Mouse (Mus musculus): ENCODE measurements at regions not wholly inside any gene's neighbourhood (a gene's known extent, or its start where the extent isn't known, plus 50 kb on each side); places are given as distances from the start of the nearest gene placed in this dataset.
A peak's percentile ranks its signal among the peaks of the same experiment; 100 is the strongest.

DNA sequence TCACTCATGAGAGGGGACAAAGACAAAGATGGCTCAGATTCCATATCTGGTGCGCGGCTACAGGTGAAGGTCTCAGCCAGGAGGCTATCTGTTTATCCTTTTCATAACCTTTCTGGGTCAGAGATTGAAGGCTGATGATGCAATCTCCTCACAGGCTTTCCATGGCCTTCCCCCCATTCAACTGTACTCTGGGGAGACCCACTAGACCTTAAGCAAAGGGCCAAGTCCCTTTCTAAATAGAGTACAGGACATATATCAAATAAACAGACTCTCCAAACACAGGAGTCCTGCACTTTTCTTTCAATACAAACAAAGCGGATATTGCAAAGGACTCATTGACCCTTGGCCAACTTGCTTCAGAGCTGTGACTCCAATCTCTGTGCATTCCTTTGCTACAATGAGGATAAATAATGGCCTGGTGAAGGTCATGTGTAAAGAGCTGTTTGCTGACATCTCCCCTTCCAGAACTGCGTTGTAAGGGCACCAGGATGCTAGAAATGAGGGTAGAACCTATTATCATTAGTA lies 267.3 kb downstream of the Rnd3 start:
- TF ChIP-seq POLR2A (IDR thresholded peaks at IDR 0.05; ENCODE audit: borderline replicate concordance, extremely low read depth, insufficient read depth, insufficient read length, poor library complexity, severe bottlenecking) (no peak), CTCF (IDR thresholded peaks at IDR 0.05; ENCODE audit: borderline replicate concordance, extremely low read depth, insufficient read depth, insufficient read length) (no peak)
- no peak for DNase-seq (ENCODE audit: low read depth)

DNA sequence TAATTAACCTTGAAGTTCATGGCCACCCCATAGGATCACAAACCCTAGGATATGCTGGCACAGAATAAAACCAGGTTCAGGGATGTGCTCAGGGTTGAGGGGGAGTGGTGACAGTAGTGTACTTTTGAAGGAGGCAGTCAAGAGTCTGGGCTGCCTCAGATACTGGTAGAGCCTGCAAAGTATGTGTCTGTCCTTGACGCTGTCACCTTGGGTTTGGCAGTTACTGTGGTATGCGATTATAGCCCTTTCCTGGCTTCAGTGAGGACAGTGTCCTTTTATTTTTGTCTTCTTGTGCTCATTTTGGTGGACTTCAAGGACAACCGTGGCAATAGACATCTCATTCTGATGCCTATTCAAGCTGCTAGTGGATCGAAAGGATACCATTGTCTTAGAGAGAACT lies 268.1 kb downstream of the Rnd3 start:
- DNase-seq (ENCODE audit: low read depth), result no peak
- TF ChIP-seq CTCF (IDR thresholded peaks at IDR 0.05; ENCODE audit: borderline replicate concordance, extremely low read depth, insufficient read depth, insufficient read length) (no peak), POLR2A (IDR thresholded peaks at IDR 0.05; ENCODE audit: borderline replicate concordance, extremely low read depth, insufficient read depth, insufficient read length, poor library complexity, severe bottlenecking) (no peak)

DNA sequence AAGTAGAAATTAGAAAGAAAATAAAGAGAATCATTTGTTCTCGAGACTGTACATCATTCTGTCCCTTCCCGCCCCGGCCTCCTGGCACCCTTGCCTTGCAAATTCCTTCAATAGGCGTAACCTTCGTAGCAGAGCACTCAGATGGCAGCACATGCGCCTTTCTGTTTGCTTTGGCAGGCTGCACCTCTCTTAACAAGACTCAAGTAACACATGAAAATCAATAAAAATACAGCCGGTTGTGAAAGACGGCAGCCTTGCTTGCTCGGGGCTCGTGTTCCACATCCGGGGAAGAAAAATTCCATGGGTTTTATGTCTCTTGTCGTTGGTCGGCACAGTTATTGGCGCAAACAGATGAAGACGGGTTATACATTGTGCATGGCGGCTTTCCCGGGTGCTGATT lies 271.2 kb downstream of the Rnd3 start:
- DNase-seq (ENCODE audit: low read depth), result peak; percentile 50

DNA sequence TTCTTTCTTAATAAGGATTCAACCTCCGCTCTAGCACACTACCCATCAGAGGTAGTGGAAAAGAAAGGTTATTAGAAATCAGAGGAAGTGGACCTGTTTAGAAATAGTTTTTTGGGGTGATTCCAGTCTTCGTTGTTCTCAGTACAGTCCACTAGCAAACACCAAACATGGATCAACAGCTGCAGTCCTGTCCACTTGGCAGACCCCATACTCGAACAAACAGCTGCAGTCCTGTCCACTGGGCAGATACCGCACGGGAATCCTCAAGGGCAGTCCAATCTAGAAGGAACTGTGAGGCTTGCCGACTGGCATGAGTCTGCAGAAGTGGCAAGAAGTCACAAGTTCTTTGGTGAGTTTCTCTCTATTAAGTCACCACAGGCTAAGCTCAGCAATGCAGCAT lies 273.8 kb downstream of the Rnd3 start:
- TF ChIP-seq CTCF (IDR thresholded peaks at IDR 0.05; ENCODE audit: borderline replicate concordance, extremely low read depth, insufficient read depth, insufficient read length), result no peak
- TF ChIP-seq POLR2A (IDR thresholded peaks at IDR 0.05; ENCODE audit: borderline replicate concordance, extremely low read depth, insufficient read depth, insufficient read length, poor library complexity, severe bottlenecking), result no peak

More for the DNA sequence above, 271.2 kb downstream of the Rnd3 start:
- no peak for TF ChIP-seq CTCF (IDR thresholded peaks at IDR 0.05; ENCODE audit: borderline replicate concordance, extremely low read depth, insufficient read depth, insufficient read length)
- TF ChIP-seq POLR2A (IDR thresholded peaks at IDR 0.05; ENCODE audit: borderline replicate concordance, extremely low read depth, insufficient read depth, insufficient read length, poor library complexity, severe bottlenecking), result no peak

DNA sequence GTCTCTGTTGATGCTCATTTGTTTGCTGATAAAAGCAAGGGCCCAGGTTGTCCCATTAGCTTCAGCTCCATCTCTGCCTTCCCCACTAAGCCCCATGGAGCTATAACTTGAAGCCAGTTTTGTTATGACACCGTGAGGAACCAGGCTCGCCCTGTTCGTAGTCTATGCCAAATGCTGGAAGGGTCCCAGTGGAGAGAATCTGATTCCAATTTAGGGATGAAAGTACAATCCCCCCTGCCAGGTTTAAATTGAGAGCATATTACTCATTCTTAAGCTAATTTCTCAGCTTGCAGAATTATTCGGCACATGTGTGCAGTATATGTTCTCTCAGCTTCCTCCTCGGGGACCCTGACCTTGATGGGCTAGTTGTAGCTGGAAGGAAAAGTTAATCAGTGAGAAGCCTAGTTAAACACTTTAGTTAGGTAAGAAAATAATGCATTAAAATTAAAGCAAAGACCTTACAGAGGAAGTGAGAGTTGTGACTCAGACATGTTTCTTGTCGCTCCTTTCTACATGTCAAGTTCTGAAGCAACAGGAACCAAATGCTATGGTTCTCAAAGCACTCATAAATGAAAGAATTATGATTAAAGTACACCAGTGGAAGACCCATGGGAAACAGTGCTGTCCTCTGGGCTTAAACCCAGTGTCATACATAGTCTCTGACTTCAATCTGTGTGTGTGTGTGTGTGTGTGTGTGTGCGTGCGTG lies 295.2 kb downstream of the Rnd3 start:
- DNase-seq (ENCODE audit: low read depth), result peak; percentile 51
- no peak for TF ChIP-seq POLR2A (IDR thresholded peaks at IDR 0.05; ENCODE audit: borderline replicate concordance, extremely low read depth, insufficient read depth, insufficient read length, poor library complexity, severe bottlenecking)
- no peak for TF ChIP-seq CTCF (IDR thresholded peaks at IDR 0.05; ENCODE audit: borderline replicate concordance, extremely low read depth, insufficient read depth, insufficient read length)

More for the DNA sequence above, 273.8 kb downstream of the Rnd3 start:
- no peak for DNase-seq (ENCODE audit: low read depth)

DNA sequence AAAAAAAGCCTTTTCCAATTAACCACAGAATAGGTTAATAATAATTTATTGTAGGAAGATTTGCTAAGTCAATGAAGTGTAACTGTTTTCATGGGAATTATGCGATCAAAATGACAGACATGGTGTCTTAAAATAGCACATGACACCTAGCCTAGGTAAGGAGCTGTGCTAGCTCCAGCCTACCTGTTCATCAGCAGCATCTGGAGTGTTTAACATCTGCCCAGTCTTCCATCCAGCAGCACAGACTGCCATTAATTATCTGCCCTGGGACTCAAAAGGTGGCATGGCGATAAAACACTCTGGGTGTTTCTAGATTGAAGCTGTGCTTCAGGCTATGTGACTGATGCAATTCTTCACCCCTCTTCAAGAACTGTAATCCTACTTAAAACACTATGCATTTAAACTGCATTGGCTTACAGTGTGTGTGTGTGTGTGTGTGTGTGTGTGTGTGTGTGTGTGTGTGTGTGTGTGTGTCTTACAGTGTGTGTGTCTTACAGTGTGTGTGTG lies 296.4 kb downstream of the Rnd3 start:
- TF ChIP-seq CTCF (IDR thresholded peaks at IDR 0.05; ENCODE audit: borderline replicate concordance, extremely low read depth, insufficient read depth, insufficient read length) (no peak), POLR2A (IDR thresholded peaks at IDR 0.05; ENCODE audit: borderline replicate concordance, extremely low read depth, insufficient read depth, insufficient read length, poor library complexity, severe bottlenecking) (no peak)

DNA sequence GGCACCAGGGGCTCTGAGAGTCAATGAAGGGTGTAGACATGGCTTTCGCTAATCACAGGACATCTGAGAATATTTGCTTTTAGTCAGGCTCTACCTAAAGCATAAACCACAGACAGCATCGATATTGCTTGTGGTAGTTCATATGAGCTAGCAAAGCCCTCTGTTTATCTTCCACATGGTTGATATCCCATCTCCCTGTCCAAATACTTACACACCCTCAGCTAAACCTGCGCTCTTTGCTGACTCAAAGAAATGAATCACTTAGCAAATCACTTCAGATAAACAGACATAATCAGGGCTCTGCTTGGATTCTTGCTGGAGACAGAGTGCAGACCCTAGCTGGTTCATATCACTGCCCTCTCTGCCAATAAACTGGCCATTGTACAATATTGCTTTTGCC lies 298.8 kb downstream of the Rnd3 start:
- no peak for DNase-seq (ENCODE audit: low read depth)
- no peak for TF ChIP-seq CTCF (IDR thresholded peaks at IDR 0.05; ENCODE audit: borderline replicate concordance, extremely low read depth, insufficient read depth, insufficient read length)
- no peak for TF ChIP-seq POLR2A (IDR thresholded peaks at IDR 0.05; ENCODE audit: borderline replicate concordance, extremely low read depth, insufficient read depth, insufficient read length, poor library complexity, severe bottlenecking)

More for the DNA sequence above, 296.4 kb downstream of the Rnd3 start:
- peak; percentile 56 for DNase-seq (ENCODE audit: low read depth)

DNA sequence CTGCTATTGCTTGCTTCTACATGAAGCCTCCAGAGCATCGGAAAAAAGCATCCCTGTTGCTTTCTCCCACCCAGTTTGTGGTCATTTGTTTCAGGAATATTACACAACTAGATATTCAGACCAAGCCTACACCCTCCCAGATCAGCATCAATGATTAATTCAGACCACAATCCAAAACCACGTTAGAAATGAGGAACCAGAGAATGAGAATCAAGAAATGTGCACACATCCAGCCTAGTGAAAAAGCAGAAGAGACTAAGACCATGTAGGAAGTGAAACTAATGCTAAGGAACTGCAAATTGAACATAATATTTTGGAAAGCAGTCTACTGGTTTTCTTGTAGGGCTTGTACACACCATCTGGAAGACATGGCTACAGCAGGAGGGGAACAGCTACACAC lies 307.0 kb downstream of the Rnd3 start:
- DNase-seq (ENCODE audit: low read depth), result no peak
- TF ChIP-seq CTCF (IDR thresholded peaks at IDR 0.05; ENCODE audit: borderline replicate concordance, extremely low read depth, insufficient read depth, insufficient read length) (no peak), POLR2A (IDR thresholded peaks at IDR 0.05; ENCODE audit: borderline replicate concordance, extremely low read depth, insufficient read depth, insufficient read length, poor library complexity, severe bottlenecking) (no peak)

DNA sequence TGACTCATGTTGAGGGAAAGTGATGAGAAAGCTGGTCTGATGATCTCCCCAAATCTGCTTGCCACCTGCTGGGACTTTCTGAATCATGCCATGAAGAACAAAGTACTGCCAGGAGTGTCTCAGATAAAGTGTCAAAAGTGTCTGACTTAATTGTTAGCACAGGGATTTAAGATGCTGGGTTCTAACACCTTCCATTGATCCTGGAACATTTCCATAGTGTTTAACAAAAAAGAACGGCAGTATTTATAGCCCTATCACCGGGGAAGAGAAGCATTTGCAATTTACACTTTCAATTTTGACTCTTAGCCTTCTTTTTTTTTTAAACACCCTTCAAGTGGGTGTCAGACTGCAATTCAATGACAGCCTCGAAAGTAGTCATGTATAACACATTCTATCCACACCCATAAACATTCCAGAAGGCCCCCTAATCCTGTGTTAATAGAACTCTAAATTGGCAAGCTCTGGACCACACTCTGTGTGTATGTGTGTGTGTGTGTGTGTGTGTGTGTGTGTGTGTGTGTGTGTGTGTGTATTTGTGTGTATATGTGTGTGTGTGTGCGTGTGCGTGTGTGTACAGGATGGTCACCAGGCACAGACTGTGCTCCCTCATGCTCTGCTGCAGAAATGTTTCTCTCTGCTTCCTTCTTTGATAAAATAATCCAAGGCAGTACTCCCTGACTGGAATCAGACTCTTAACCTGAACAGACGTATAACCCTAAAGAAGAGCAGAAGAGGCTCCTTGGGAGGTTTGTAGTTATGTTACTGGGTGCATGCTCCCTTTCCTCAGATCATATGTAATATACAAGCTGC lies 313.2 kb downstream of the Rnd3 start:
- TF ChIP-seq CTCF (IDR thresholded peaks at IDR 0.05; ENCODE audit: borderline replicate concordance, extremely low read depth, insufficient read depth, insufficient read length), result no peak
- no peak for TF ChIP-seq POLR2A (IDR thresholded peaks at IDR 0.05; ENCODE audit: borderline replicate concordance, extremely low read depth, insufficient read depth, insufficient read length, poor library complexity, severe bottlenecking)
- DNase-seq (ENCODE audit: low read depth), result peak; percentile 85

DNA sequence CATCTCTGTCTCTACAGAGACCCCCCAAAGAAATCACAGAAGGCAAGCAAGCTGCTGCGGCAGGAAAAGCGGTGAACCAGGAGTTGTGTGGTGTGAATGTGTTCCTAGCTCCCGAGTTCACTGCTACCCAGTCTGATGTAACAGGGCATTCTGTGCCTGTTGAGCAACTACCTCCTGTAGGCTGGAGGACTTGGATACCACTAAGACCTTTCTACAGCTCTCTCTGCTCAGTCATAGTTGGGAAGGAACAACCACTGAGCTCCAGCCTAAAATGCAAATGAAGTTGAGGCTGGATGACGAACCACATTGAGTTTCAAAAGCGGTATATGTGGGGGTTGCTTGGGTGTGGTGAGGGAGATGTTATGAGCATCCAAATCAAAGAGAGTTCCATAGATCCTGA lies 315.1 kb downstream of the Rnd3 start:
- no peak for DNase-seq (ENCODE audit: low read depth)
- TF ChIP-seq POLR2A (IDR thresholded peaks at IDR 0.05; ENCODE audit: borderline replicate concordance, extremely low read depth, insufficient read depth, insufficient read length, poor library complexity, severe bottlenecking) (no peak), CTCF (IDR thresholded peaks at IDR 0.05; ENCODE audit: borderline replicate concordance, extremely low read depth, insufficient read depth, insufficient read length) (no peak)

DNA sequence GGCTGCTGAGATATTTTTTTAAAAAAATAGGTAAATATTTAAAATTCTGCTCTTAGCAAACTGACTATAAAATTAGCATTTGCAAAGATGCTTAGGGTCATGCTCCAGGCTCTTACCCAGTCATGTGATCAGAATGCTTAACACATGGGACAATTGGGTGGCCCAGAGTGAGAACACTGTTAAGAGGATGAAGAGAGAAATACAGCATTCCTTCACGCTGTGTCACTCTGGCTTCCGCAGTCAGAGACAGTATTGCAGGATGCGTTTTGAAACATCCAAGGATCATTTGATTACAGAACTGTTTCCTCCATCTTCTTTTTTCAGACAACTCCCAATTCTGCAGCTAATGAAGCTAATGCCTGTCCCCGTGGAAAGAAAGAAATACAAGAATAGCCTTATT lies 316.4 kb downstream of the Rnd3 start:
- no peak for TF ChIP-seq POLR2A (IDR thresholded peaks at IDR 0.05; ENCODE audit: borderline replicate concordance, extremely low read depth, insufficient read depth, insufficient read length, poor library complexity, severe bottlenecking)
- TF ChIP-seq CTCF (IDR thresholded peaks at IDR 0.05; ENCODE audit: borderline replicate concordance, extremely low read depth, insufficient read depth, insufficient read length), result no peak
- no peak for DNase-seq (ENCODE audit: low read depth)

Data from brain, embryonic 14.5 days (tissue).